Mouse (Mus musculus) fat pad, adult 2 months (tissue): ENCODE data around the gene Klhl41.
"Not testable (repeated sequence)": the region's sequence is repeated elsewhere in the genome, so short reads cannot be mapped to it uniquely, and the experiment has no call there.

Experiments
- DNase-seq: peaks from one replicate; pipeline ENCODE4 v3.0.0-alpha.2; 2011; ENCODE audit warnings: low read depth, low spot score; ENCODE audit errors: extremely low read depth

The Klhl41 gene

GRCm38 (mm10) chr2:69669853-69670252, at the start of gene Klhl41:
Gene Klhl41 (plus strand): TSS chr2:69670120.
- no peak for DNase-seq

GRCm38 (mm10) chr2:69629215-69629614, 40.7 kb upstream of the Klhl41 start:
- peak; percentile 87 for DNase-seq

DNA sequence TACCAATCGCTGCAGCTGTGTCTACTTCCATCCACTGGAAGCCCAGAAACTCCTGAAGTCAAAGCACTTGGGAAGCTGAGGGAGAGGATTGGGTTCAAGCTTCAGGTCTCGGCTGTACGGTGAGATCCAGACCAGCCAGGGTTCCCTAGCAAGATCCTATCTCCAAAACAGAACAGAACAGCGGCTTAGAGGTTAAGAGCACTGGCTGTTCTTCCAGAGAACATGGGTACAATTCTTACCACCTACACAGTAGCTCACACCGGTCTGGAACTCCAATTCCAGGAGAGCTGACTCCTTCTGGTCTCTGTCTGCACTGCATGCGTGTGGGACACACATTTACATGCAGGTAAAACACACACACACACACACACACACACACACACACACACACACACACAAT, 40.0 kb upstream of the Klhl41 start:
- DNase-seq, result peak; percentile 74

DNA sequence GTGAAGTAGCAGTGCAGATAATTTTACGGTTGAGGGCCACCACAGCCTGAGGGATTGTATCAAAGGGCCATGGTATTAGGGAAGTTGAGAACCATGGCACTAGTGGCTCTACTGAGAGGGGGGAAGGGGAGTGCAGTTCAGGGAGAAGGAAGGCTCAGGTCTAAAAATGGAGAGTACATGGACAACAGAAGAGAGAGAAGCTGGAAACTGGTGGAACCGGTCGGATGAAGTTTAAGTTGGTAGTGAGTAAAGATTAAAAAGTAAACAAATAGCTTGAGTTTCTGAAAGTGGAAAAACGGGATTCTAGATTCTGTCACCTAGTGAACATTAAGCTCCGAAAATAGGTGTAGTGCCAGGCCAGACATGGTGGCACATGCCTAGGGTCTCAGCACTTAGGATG, 39.1 kb upstream of the Klhl41 start:
- DNase-seq, result peak; percentile 42

- no peak for DNase-seq
Observed at GRCm38 (mm10) chr2:69631449-69631848, 38.5 kb upstream of the Klhl41 start.

DNA sequence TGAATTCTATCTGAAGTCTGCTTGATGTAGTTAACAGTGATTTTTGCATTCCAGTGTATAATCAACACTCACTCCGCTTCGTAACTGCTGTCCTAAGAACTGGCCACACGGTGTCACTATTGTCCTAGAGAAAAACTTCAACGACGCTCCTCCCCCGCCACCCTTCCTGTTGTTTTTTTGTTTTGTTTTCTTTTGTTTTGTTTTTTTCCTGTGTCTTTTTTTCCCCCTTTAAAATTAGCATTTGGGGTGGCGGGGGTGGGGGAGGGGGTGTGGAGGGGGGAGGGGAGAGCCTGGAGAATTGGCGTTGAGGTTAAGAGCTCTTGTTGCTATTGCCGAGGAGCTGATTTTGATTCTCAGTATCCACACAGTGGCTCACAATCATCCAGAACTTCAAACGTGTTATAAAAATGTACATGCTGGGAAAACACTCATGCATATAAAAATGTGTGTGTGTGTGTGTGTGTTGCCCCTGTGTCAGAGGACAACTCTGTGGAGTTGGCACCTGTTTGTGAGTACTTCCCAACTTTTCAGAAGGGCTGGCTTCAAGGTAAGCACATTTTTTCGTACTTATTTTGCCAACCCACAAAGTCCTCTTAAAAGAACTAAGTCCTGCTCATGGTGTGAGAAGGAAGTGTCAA, 34.7 kb upstream of the Klhl41 start:
- DNase-seq, result no peak

GRCm38 (mm10) chr2:69635807-69636206, 34.1 kb upstream of the Klhl41 start:
- no peak for DNase-seq

DNA sequence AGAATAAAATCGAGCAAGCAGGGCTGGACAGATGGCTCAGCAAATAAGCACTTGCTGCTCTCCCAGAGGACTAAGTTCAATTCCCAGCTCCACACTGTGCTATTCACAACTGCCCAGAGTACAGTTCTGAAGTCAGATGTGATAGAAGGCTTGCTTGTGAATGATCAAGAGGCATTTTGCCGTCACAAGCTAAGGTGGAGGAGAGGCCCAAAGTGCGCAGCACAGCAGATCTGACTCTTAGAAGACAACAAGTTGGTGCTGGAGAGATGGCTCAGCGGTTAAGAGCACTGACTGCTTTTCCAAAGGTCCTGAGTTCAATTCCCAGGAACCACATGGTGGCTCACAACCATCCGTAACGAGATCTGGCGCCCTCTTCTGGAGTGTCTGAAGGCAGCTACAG, 31.9 kb upstream of the Klhl41 start:
- not testable (repeated sequence) for DNase-seq

GRCm38 (mm10) chr2:69640100-69640499, 29.8 kb upstream of the Klhl41 start:
- no peak for DNase-seq

DNA sequence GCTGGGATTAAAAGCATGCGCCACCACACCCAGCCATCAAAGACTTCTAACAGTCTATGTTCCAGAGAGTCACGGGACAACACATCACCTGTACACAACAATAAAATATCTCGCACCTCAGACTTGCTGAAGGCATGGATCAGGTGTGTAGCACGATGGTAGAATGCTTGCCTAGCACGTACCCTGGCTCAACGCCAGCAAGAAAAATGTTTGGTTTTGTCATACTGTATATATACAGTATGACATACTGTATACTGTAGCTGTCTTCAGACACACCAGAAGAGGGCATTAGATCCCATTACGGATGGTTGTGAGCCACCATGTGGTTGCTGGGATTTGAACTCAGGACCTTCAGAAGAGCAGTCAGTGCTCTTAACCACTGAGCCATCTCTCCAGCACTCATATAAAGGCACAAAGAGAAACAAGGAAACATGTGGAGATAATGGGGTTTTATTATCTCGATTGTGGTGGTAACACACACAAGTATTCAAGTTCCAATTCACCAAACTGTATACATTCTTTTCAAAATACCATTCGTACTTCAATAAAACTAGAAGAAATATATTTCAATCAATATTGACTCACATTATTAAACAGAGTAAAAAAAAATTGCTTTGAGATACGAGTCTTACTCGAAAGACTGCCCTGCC, 24.8 kb upstream of the Klhl41 start:
- no peak for DNase-seq

GRCm38 (mm10) chr2:69646726-69647490, 23.0 kb upstream of the Klhl41 start, which contains the start of gene Bbs5:
Gene Bbs5 (plus strand): TSS chr2:69647171.
- DNase-seq, result peak; percentile 50

GRCm38 (mm10) chr2:69649716-69650115, 20.2 kb upstream of the Klhl41 start:
- no peak for DNase-seq

GRCm38 (mm10) chr2:69659326-69659725, 10.6 kb upstream of the Klhl41 start:
- DNase-seq, result no peak

- DNase-seq, result no peak
Observed at GRCm38 (mm10) chr2:69663827-69664476, 6.0 kb upstream of the Klhl41 start.

DNA sequence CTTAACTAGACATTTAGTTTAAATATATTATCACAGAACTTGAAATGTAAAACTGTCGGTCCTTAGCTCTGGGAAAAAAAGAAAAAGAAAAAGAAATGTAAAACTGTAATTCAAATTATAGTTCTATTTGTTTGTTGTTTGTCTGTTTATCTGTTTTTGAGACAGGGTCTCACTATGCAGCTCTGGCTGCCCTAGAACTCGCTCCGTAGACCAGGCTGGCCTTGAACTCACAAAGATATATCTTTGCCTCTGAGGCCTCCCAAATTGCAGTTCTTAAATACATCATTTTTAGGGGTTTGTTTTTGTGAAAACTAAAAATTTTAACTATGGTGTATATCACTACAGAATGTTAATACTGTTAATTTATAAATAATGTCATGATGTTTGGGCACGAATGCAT, 2.3 kb upstream of the Klhl41 start:
- no peak for DNase-seq

DNA sequence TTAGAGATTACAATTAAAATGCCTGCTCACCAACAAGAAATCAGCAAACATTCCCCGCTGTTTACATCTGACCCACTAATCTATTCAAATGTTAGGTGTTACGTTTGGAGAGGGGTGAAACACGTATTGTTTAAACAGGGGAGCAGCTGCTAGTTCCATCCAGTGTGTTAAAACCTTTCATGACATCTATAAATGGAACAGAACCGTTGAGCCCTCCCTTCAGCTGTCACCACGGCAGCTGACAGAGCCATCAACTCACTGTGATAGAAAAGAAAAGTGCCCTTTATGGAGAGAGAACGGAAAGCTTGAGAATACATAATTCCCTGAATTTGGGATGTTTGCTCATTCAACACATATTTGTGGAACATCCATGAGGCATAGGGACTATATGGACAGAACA, 1.5 kb upstream of the Klhl41 start:
- DNase-seq, result no peak

- DNase-seq, result no peak
Observed at GRCm38 (mm10) chr2:69673723-69674122, 3.8 kb downstream of the Klhl41 start.

DNA sequence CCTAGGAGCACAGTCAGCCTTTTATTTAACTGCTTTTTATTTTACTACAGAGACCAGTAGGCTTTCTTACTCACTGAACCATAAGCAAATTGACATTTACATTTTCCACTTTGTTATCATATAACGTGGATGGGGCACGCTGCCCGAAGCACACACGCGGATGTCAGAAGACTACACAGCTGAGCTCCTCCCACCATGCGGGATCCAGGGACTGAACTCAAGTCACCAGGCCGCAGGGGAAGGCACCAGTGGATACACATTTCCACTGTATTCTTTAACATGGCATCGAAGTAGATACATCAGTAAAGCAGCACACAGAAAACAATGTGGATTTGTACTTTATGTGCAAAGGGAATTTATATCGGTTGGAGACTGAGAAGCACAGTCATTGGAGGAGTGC, 5.3 kb downstream of the Klhl41 start:
- DNase-seq, result no peak

DNA sequence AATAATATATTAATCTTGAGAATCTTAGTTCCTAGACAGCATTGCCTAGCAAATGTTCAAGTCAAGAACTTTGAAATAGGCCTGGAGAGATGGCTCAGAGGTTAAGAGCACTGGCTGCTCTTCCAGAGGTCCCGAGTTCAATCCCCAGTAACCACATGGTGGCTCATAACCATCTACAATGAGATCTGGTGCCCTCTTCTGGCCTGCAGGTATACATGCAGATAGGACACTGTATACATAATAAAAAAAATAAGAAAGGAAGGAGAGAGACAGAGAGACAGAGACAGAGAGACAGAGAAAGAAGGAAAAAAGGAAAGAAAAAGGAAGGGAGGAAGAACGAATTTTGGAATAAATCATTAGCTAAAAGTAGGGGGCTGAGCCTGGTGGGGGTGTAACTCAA, 6.8 kb downstream of the Klhl41 start:
- DNase-seq, result no peak

GRCm38 (mm10) chr2:69677215-69677614, 7.3 kb downstream of the Klhl41 start:
- not testable (repeated sequence) for DNase-seq

- DNase-seq, result no peak
Observed at GRCm38 (mm10) chr2:69679990-69680389, 10.1 kb downstream of the Klhl41 start.

GRCm38 (mm10) chr2:69681931-69682330, 12.0 kb downstream of the Klhl41 start:
- no peak for DNase-seq
